Mouse (Mus musculus): ENCODE data around the gene Ap2a2. TPM values are rescaled to one million over a fixed set of nuclear protein-coding genes. Genes with fewer than 3 reads are reported as not detected.

The Ap2a2 gene
- total RNA-seq (2015; ENCODE audit: low replicate concordance) (39.9 and 43.4 TPM in 2 replicates), total RNA-seq (2017; ENCODE audit: low replicate concordance) (59.3 and 64.1 TPM in 2 replicates)

DNA sequence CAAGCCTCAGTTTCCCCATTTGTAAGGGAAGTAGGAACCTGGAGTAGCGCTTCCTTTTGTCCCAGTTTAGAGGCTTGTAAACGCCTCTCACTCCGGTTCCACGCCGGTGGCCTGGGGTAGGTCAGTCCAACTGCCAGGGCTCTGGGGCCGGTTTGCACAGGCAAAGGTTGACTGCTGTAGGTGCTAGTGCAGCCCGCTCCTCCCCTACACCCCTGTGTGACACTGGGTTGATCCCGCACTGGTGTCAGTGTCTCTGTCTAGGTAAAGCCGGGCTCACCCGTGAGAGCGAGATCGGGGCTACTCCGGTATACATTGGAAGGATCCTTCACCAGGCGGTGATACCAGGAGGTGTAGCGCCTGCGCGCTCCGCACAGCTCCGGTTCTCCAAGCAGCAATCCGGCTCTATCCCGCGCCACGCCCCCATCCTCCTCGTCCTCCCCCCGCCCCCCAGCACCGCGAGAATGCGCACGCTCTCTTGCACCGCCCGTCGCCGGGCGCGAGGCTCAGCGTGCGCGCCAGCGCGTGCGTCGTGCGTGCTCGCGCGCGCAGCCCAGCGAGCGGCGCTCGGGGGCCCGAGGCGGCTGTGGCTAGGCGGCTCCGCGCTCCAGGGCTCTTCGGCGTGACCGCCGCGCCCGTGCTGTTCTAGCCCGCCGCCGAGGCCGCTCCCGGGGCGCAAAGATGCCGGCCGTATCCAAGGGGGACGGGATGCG, at the start of gene Ap2a2:
TSS of gene Ap2a2 (plus strand) at position 492 of the 710 bp plus-strand sequence.
- peak; percentile 68 for ATAC-seq (replicated peaks; ENCODE audit: low FRiP score, poor library complexity, severe bottlenecking)

DNA sequence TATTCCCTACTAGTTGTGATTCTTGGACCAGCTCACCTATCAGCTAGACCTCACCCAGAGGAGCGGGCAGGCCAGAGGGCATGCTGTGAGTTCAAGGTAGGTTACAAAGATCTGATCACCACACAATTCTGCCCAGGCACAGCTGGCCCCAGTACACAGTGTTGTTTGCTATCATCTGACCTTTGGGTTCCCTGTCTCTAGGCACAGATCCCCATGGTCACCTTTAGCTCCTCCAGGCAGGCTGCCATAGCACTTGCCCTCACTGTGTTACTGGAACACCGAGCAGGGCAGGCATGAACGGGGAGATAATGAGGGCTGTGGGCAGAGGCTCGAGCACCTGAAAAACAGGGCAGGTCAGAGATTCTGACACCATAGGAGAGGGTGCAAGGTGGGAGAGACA, 44.3 kb upstream of the Ap2a2 start:
- ATAC-seq (replicated peaks; ENCODE audit: low FRiP score, poor library complexity, severe bottlenecking), result no peak

DNA sequence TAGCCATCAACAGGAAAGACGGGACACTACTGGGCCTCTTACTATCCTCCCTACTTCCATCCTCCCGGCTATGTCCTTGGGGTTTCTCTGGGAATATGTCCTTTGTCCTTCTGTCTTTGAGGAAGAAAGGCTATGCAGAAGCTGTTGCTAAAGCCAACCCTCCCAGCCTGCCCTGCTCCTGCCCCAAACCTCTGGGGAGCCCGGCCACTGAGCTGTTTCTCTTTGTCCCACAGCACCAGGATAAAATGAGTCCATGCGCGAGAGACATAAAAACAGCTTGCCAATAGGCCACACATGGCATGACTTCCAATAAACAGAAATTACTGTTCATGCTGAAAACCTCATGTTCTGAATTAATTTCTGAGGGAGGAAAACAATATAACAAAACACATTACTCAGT, 43.7 kb upstream of the Ap2a2 start:
- no peak for ATAC-seq (replicated peaks; ENCODE audit: low FRiP score, poor library complexity, severe bottlenecking)

DNA sequence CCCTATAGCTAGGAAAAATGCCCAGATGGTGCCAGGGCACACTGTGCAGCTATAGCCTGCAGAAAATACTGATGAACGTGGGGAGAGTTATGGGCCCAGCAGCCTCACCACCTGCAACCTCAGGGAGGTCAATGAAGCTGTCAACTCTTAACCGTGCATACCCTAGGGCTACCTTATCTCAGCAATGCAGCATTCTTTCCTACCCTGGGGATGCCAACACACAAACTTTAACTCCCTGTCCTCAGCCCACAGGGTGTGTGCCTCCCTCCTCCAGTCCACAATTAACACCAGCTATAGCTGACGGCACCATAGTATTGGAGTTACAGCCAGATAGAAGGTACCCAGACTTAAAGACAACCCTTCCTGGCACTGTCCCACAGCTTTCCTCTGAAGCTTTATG, 43.0 kb upstream of the Ap2a2 start:
- peak; percentile 64 for ATAC-seq (replicated peaks; ENCODE audit: low FRiP score, poor library complexity, severe bottlenecking)

DNA sequence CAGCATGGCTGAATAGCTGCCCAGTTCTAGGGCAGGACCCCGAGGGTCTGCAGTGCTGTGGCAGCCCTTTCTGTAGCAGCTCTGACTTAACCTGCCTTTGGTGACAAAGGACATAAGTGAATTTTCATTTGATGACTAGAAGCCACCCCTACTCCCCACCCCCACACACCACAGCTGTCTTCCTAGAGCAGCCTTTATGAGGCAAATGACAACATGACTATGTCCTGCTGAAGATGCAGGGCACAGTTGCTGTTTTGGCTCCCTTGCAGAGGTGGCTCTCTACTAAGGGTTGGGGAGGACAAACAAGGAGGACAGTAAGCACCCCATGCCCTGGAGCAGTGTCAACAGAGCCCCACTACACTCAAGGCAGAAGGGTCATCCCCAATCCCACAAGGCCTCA, 42.2 kb upstream of the Ap2a2 start:
- no peak for ATAC-seq (replicated peaks; ENCODE audit: low FRiP score, poor library complexity, severe bottlenecking)

DNA sequence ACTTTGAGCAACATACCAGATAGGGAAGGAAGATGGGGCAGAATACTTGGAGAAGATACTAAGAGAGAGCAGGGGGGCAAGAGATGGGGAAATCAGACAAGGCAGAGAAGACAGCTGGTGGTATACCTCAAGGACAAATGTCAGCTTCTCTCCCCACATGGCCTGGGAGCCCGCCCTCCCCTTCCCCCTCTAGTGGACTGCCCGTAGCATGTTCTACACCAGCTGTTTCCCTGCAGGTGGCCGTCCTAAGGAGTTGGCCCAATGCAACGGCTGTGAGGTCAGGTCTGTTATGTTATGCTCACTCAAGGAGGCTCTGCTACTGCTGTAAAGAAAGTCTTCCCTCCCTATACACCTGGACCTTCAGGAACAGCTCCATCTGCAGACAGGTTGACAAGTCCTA, 39.0 kb upstream of the Ap2a2 start:
- no peak for ATAC-seq (replicated peaks; ENCODE audit: low FRiP score, poor library complexity, severe bottlenecking)

DNA sequence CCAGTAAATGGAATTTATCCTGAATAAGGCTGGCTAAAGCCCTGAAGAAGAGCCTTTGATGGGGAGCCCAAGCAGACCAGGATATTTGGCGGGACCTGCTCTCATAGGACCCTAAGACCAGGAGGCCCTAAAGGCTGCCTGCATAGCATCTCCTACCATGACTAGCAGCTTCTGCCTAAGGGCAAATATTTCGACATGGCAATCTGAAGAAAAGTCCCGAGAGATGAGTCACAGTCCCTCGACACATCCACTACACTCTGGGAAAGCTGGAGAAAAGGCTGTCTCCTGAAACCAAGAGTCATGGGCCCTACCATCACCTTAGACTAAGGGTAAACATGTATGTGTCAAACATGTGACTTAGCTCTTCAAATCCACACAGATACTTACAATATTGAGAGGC, 37.7 kb upstream of the Ap2a2 start:
- ATAC-seq (replicated peaks; ENCODE audit: low FRiP score, poor library complexity, severe bottlenecking), result no peak

DNA sequence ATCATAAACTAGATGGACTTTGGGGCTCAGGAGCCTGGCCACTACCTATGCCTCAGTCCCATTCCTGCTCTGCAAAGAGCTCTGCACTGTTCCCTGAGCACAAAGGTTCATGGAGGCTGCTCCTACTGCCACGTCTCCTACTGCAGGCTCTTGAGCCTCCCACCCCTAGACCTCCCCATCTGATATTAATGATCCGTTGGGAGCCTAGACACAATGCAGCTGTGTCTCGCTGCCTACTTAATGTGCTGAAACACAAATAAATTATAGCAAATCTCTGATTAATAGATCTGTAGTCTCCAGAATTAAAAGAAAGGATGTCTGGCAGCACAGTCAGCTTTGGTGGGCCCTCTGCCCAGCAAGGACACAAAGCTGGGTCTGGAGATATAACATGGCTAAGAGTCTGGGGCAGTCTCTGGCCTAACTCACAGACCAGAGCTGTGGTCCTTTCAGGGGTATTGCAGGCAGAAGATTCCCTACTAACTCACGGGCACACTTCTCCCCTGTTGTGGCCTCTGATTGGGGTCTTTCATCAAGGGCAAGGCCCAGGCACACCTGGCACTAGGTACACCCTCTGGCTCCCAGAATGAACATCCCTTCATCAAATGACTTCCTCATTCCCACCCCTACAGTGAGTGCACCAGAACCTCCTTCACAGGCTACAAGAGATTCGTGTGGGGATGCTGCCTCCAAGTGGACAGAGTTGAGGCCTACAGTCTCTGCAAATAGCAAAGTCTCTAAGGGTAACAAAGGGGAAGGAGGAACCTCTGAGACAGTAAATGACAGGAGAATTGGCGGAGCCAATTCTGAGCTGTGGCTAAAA, 37.0 kb upstream of the Ap2a2 start:
- ATAC-seq (replicated peaks; ENCODE audit: low FRiP score, poor library complexity, severe bottlenecking), result peak; percentile 83

DNA sequence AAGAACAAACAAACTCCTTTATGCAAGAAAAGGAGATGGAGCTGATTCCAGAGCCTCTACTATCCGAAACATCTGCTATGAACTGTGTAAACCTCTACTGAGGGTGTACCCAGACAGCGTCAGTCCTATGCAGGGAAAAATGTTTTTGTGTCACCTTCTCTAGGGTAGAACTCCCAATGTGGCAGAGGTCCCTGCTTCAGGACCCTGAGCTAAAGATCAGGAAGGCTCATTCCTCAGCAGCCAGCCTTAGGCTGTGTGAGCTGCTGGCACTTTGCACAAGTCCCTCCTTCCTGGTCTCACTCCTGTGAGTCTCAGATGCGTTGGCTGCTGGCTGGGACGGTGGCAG, 36.4 kb upstream of the Ap2a2 start:
- peak; percentile 28; the same call in 1 of the 2 replicates for ATAC-seq (replicated peaks; ENCODE audit: low FRiP score, poor library complexity, severe bottlenecking)

DNA sequence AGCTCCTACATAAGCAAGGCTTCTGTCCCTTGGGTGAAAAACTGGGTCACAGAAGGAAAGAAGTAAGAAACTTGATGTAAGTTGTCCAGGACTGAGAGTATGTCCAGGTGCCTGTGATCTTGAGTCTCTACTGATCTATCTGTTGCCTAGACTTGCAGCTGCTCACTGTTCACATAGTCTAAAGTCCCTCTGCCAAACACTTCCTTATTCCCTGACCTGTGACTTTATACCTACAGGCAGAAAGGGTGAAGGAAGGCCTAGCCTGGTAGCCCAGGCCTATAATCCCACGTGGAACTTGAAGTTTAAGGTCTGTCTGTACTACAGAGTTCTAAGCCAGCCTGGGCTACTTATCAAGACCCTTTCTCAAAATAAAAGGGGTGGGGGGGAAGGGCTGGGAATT, 26.4 kb upstream of the Ap2a2 start:
- no peak for ATAC-seq (replicated peaks; ENCODE audit: low FRiP score, poor library complexity, severe bottlenecking)

DNA sequence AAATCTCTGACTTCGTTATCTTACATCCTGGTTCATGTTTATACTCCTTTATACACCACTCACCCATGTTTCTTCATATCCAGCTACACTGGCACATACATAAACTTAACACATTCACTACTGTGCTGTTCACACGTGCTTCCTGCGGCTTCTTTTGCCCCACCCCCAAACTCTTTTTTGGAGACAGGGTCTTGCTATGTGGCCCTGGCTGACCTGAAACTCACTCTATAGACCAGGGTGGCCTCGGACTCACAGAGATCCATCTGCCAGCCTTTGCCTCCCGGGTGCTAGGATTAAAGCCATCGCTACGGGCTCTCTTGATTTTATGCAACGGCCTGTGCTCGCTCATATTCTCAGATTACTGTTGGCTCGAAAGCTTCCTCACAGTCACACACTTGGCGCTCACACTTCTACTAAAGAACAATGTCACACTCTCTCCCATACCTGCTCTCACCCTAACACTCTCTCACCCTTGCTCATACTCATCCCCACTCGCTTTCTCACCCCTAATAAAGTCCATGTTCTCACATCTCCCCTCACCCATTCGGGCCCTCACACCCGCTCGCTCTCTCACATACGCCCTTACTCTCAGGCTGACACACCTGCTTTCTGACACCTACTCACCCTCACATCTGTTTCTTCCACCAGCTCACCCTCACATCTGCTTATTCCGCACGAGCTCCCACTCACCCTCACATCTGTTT, 23.0 kb upstream of the Ap2a2 start:
- ATAC-seq (replicated peaks; ENCODE audit: low FRiP score, poor library complexity, severe bottlenecking), result peak; percentile 38

DNA sequence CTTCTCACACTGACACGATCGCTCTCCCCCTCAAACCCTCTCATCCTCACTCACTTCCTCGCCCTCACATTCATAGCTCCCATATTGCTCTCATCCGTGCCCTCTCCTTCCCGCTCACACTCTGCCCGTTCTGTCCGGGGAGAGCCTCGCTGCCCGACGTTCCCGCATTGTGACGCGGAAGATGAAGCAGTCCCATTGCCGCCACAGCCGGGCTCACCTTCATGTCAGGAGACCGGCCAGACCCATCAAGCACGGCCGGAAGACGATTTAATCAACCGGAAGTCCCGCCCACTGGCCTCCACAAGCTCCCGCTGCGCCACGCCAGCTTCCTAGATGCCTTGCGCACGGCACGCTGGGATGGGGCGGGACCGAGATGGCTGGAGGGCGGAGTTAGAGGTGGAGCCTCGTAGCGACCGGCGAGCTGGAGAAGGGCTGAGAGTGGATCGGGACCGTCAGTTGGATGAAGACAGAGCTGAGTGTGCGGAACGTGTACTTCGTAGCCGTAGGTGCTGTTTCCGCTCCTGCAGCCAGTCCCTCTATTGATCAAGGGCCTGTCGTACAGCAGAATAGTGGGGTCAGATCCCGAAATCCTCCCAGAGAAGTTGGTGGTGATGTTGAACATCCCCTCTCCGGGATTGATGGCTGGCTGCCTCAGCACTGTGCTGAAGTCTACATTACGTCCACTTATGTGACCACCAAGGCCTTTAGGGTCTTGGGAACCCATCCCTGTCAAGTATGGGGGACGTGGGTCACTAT, 22.2 kb upstream of the Ap2a2 start, which contains the start of gene Chid1:
TSS of gene Chid1 (minus strand) at position 302 of the 756 bp plus-strand sequence.
- ATAC-seq (replicated peaks; ENCODE audit: low FRiP score, poor library complexity, severe bottlenecking), result peak; percentile 92

DNA sequence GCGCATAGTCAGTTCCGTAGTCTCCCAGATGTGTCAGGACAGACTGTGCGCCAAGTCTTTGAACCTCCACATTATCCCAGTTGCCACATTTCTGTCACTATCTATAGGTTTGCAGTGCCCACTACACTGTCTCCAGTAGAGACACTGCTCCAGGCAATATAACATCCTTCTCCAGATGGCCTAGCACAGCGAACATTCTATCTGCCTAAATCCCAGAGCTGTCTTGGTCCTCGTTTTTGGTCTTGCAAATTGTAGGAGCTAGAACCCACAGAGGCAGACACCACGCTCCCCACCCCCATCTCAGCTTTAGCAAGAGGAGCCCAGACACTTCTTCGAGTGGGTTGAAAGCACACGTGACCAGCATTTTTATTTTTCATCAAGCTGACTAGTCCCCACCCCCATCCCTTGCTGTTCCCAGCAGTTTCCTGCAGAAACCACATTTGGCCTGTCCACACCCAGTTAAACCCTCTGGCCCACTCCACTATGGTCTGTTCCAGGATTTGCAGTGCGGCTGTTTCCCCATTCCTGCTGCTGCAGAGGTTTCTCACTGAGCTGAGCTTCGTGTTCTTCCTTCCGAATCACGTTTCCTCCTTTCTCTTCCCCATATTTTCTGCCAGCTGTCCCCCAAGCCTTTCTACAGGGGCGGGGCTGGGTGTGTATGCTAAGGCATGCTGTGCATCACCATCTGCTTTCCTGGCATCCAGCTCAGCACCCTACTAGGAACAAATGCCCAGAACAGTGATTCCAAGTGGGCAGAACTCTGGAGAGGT, 21.5 kb upstream of the Ap2a2 start:
- ATAC-seq (replicated peaks; ENCODE audit: low FRiP score, poor library complexity, severe bottlenecking), result peak; percentile 49

DNA sequence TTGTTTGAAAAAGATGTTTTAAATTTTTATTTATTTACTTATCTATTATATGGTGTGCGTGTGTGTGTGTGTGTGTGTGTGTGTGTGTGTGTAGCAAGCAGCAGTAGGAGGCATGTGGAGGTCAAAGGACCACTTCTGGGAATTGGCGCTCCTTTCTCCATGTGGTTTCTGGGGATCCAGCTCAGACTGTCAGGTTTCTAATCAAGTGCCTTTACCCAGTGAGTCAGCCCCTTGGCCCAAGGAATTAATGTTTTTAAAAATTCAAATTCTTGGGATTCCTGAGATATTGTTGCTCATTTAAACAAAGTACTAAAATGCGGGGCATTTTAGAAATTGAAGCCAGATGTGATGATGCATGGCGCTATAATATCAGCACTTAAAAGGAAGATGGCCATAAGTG, 20.3 kb upstream of the Ap2a2 start:
- ATAC-seq (replicated peaks; ENCODE audit: low FRiP score, poor library complexity, severe bottlenecking), result no peak

DNA sequence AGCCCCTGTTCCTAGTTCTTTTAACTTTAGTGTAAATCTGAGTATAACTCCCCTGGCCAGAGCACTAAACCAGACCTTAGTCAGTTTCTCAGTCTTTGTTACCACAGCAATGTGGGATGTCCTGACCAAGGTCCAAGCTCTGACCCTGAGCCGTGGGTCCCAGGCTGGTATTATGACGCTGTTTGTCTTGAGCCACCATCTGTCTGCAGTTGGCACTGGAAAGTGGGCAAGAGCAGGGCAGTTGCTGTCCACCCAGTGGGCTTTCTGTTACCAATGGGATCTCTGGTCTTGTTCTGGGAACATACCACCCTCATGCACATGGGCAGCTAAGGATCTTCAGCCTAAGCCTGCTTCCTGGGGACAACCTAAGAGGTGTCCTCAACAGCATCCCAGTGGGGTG, 19.4 kb upstream of the Ap2a2 start:
- ATAC-seq (replicated peaks; ENCODE audit: low FRiP score, poor library complexity, severe bottlenecking), result no peak

DNA sequence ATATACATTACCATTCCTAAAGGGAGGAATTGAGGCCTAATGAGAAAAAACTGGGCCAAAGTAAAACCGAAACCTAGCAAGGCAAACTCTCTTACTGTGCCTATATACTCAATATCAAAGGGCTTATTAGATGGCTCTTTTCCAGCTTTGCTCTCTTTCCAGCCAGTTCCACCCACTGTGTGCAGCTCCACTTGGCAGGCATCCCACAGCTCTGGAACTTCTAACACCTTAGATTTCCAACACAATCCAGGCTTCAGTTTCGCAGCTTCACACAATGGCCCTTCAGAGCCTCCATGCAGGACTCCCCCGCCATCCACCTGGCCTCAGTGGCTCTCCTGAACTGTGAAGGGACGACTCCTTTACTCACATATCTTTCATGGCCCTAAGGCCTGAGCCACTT, 17.3 kb upstream of the Ap2a2 start:
- no peak for ATAC-seq (replicated peaks; ENCODE audit: low FRiP score, poor library complexity, severe bottlenecking)

DNA sequence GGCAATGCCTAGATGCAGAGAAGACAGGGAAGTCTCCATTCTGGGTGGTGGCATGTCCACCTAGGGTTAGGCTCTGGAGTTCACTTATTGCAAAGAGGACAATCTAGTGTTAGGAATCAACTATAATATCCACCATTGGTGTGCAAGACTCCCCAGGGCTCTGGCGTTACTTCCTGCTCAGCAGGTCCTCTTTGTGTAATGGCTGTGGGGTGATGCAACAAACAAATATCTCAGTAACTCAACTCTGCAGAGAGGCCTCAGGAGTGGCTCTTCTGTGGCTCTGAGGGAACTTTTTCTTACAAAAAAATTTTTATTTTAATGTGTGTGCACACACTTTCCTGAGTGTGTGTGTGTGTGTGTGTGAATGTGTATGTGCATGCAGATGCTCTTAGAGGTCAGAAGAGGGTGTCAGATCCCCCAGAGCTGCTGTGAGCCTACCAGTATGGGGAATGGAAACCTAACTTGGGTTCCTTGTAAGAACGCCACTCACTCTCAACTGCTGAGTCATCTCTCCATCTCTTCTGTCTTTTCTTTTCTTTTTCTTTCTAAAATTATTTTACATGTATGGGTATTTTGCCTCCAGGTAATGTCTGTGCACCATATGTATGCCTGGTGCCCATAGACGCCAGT, 12.4 kb upstream of the Ap2a2 start:
- ATAC-seq (replicated peaks; ENCODE audit: low FRiP score, poor library complexity, severe bottlenecking), result 0 out of 2 replicates have a peak, but pooled peaks have one; percentile 43

DNA sequence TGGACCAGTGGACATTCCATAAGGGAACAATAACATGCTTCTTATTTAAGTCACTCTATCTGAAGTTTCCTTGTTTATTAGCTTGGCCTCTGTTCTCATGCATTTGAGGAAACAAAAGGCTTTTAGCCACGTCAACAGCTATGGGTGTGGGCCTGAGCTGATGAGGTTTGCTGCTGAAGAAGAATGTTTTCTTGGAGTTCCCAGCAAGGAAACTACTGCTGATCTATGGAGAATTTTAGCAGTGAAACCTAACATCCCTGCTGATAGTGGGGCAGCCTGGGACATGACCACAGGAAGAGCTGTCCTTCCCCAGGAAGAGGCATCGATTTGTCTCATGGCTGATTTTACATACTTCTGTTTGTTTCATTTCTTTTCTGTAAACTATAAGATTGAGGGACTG, 11.5 kb upstream of the Ap2a2 start:
- no peak for ATAC-seq (replicated peaks; ENCODE audit: low FRiP score, poor library complexity, severe bottlenecking)

DNA sequence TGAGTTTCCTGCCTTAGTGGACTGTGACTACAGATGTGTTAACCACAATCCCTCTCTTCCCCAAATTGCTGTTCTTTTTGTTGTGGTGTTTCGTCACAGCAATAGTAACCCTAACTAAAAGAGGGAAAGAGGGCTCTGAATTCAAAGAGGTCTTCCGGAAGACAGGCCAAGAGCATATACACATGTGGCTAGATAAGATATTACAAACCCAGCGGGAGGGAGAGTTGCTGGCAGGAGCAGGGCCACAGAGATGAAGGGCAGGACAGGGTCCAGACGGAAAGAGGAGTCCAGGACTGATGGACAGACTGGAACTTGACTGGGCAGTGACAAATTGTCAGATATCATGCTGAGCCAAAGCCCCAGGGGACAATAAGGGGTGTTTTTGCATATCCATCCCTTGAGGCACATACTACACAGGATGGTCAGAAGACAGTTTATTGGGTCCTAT, 3.6 kb upstream of the Ap2a2 start:
- peak; percentile 67 for ATAC-seq (replicated peaks; ENCODE audit: low FRiP score, poor library complexity, severe bottlenecking)
